Mouse (Mus musculus) CH12.LX (cell line): ENCODE data around the gene Parvg. TPM values are rescaled to one million over a fixed set of nuclear protein-coding genes. Genes with fewer than 3 reads are reported as not detected.

ENCODE experiments used
- DNase-seq: peaks from one replicate; pipeline ENCODE4 v3.0.0-alpha.2; 2013; ENCODE audit errors: extremely low read depth
- H3K27ac ChIP-seq: 2 replicates; pipeline ENCODE4 v1.5.1; 2012; ENCODE audit warnings: low read depth, mild to moderate bottlenecking, control low read depth, moderate library complexity; ENCODE audit not compliant: insufficient read depth
- H3K27me3 ChIP-seq: replicated peaks from 2 replicates; pipeline ENCODE3; 2012; ENCODE audit warnings: inconsistent platforms
- H3K36me3 ChIP-seq, 2 experiments: replicated peaks in 1 of 2; 2 replicates each; pipeline versions ENCODE3 to v1.6.1; 2012; ENCODE audit warnings: inconsistent platforms in 1 of 2, low read length in 1 of 2, mild to moderate bottlenecking in 1 of 2, mixed read lengths in 1 of 2, moderate library complexity in 1 of 2; ENCODE audit not compliant: control insufficient read depth in 1 of 2, insufficient read depth in 1 of 2
- H3K4me1 ChIP-seq, 2 experiments: 2 replicates each; pipeline ENCODE4 v1.6.1; 2012; ENCODE audit warnings: inconsistent platforms in 1 of 2, moderate library complexity in 1 of 2; ENCODE audit not compliant: insufficient read depth in 2 of 2, control insufficient read depth in 1 of 2
- H3K4me2 ChIP-seq: 2 replicates; pipeline ENCODE4 v1.6.1; 2012; ENCODE audit warnings: low read depth, mild to moderate bottlenecking, control low read depth; ENCODE audit not compliant: poor library complexity, insufficient read depth, severe bottlenecking
- H3K4me3 ChIP-seq, 3 experiments: fragments of 150-350 bp in 1 of 3; sonication (generic) in 1 of 3; replicated peaks in 1 of 3; 2 replicates each; pipeline versions ENCODE3 to v1.5.1; 2011 to 2012; ENCODE audit warnings: low read depth in 2 of 3, low read length in 2 of 3, mild to moderate bottlenecking in 2 of 3, moderate library complexity in 2 of 3, control low read depth in 1 of 3, improper control_type of control experiment in 1 of 3, inconsistent platforms in 1 of 3, mixed read lengths in 1 of 3; ENCODE audit not compliant: poor library complexity in 1 of 3
- H3K79me2 ChIP-seq: replicated peaks from 2 replicates; pipeline ENCODE4 v1.6.1; 2012; ENCODE audit warnings: mild to moderate bottlenecking, moderate library complexity; ENCODE audit not compliant: control insufficient read depth, poor library complexity, insufficient read depth, severe bottlenecking; ENCODE audit errors: extremely low read depth
- H3K9ac ChIP-seq: 2 replicates; pipeline ENCODE4 v1.6.1; 2012; ENCODE audit warnings: low read depth, mild to moderate bottlenecking, control low read depth, moderate library complexity; ENCODE audit not compliant: insufficient read depth
- H3K9me3 ChIP-seq: replicated peaks from 2 replicates; pipeline ENCODE3; 2012; ENCODE audit warnings: low read length, inconsistent platforms, mixed read lengths
- BHLHE40 ChIP-seq: IDR thresholded peaks from 2 replicates; pipeline ENCODE4 v1.6.1; 2011; ENCODE audit warnings: mild to moderate bottlenecking, low read depth, low read length, improper control_type of control experiment
- CHD1 ChIP-seq: IDR thresholded peaks from 2 replicates; pipeline ENCODE4 v1.6.1; 2012; ENCODE audit warnings: low read depth, low read length, improper control_type of control experiment, inconsistent platforms
- CHD2 ChIP-seq: IDR thresholded peaks from 2 replicates; pipeline ENCODE4 v1.6.1; 2011; ENCODE audit warnings: low read length, improper control_type of control experiment
- CTCF ChIP-seq, 2 experiments: IDR thresholded peaks in 1 of 2; conservative IDR thresholded peaks in 1 of 2; 2 replicates each; pipeline ENCODE4 v1.5.1; 2011 to 2012; ENCODE audit warnings: low read depth in 2 of 2, low read length in 2 of 2, improper control_type of control experiment in 1 of 2, inconsistent platforms in 1 of 2, mild to moderate bottlenecking in 1 of 2, moderate library complexity in 1 of 2
- E2F4 ChIP-seq: IDR thresholded peaks from 2 replicates; pipeline ENCODE4 v1.6.1; 2011; ENCODE audit warnings: low read depth, low read length, improper control_type of control experiment; ENCODE audit not compliant: insufficient replicate concordance
- ELF1 ChIP-seq: IDR thresholded peaks from 2 replicates; pipeline ENCODE4 v1.6.1; 2014; ENCODE audit warnings: low read depth, mild to moderate bottlenecking, inconsistent platforms, low read length, improper control_type of control experiment
- EP300 ChIP-seq: IDR thresholded peaks from 2 replicates; pipeline ENCODE4 v1.6.1; 2011; ENCODE audit warnings: low read length, improper control_type of control experiment
- ETS1 ChIP-seq: conservative IDR thresholded peaks from 2 replicates; pipeline ENCODE4 v1.6.1; 2012; ENCODE audit warnings: low read depth, mild to moderate bottlenecking, inconsistent platforms, low read length, improper control_type of control experiment, moderate library complexity
- GABPA ChIP-seq: IDR thresholded peaks from 2 replicates; pipeline ENCODE4 v1.6.1; 2012; ENCODE audit warnings: low read depth, low read length, improper control_type of control experiment, inconsistent platforms; ENCODE audit not compliant: insufficient replicate concordance
- JUN ChIP-seq: IDR thresholded peaks from 2 replicates; pipeline ENCODE4 v1.6.1; 2011; ENCODE audit warnings: low read depth, mild to moderate bottlenecking, low read length, improper control_type of control experiment, moderate library complexity; ENCODE audit not compliant: insufficient read depth
- JUND ChIP-seq: conservative IDR thresholded peaks from 2 replicates; pipeline ENCODE4 v1.6.1; 2011; ENCODE audit warnings: low read depth, low read length, improper control_type of control experiment
- KAT2A ChIP-seq: IDR thresholded peaks from 2 replicates; pipeline ENCODE4 v1.6.1; 2012; ENCODE audit warnings: low read length, improper control_type of control experiment, inconsistent platforms; ENCODE audit not compliant: insufficient replicate concordance
- MAFK ChIP-seq: IDR thresholded peaks from 2 replicates; pipeline ENCODE4 v1.6.1; 2011; ENCODE audit warnings: low read length, improper control_type of control experiment; ENCODE audit not compliant: insufficient replicate concordance
- MAZ ChIP-seq: IDR thresholded peaks from 2 replicates; pipeline ENCODE4 v1.6.1; 2012; ENCODE audit warnings: low read depth, mild to moderate bottlenecking, inconsistent platforms, low read length, improper control_type of control experiment, moderate library complexity
- MXI1 ChIP-seq: IDR thresholded peaks from 2 replicates; pipeline ENCODE4 v1.6.1; 2011; ENCODE audit warnings: mild to moderate bottlenecking, low read depth, low read length, improper control_type of control experiment
- MYC ChIP-seq: IDR thresholded peaks from 2 replicates; pipeline ENCODE4 v1.6.1; 2011; ENCODE audit warnings: low read depth, mild to moderate bottlenecking, improper control_type of control experiment, low read length
- NELFE ChIP-seq: IDR thresholded peaks from 2 replicates; pipeline ENCODE4 v1.6.1; 2011; ENCODE audit warnings: low read depth, low read length, improper control_type of control experiment
- NRF1 ChIP-seq: IDR thresholded peaks from 2 replicates; pipeline ENCODE4 v1.6.1; 2014; ENCODE audit warnings: low read depth, mild to moderate bottlenecking, inconsistent platforms, low read length, improper control_type of control experiment, moderate library complexity
- POLR2A ChIP-seq: IDR thresholded peaks from 2 replicates; pipeline ENCODE4 v1.6.1; 2011; ENCODE audit warnings: low read depth, mild to moderate bottlenecking, improper control_type of control experiment, low read length
- RCOR1 ChIP-seq: conservative IDR thresholded peaks from 2 replicates; pipeline ENCODE4 v1.6.1; 2012; ENCODE audit warnings: low read depth, mild to moderate bottlenecking, inconsistent platforms, low read length, improper control_type of control experiment
- SIN3A ChIP-seq: IDR thresholded peaks from 2 replicates; pipeline ENCODE4 v1.6.1; 2012; ENCODE audit warnings: low read length, improper control_type of control experiment, inconsistent platforms
- SMC3 ChIP-seq: IDR thresholded peaks from 2 replicates; pipeline ENCODE4 v1.6.1; 2011; ENCODE audit warnings: low read depth, low read length, improper control_type of control experiment
- TBP ChIP-seq: conservative IDR thresholded peaks from 2 replicates; pipeline ENCODE4 v1.6.1; 2011; ENCODE audit warnings: low read depth, low read length, improper control_type of control experiment
- ZC3H11A ChIP-seq: IDR thresholded peaks from 2 replicates; pipeline ENCODE4 v1.6.1; 2012; ENCODE audit warnings: low read depth, mild to moderate bottlenecking, inconsistent platforms, low read length, improper control_type of control experiment
- ZKSCAN1 ChIP-seq: IDR thresholded peaks from 2 replicates; pipeline ENCODE4 v1.6.1; 2012; ENCODE audit warnings: low read depth, inconsistent platforms, low read length, improper control_type of control experiment, borderline replicate concordance
- ZMIZ1 ChIP-seq: IDR thresholded peaks from 2 replicates; pipeline ENCODE4 v1.6.1; 2012; ENCODE audit warnings: low read depth, mild to moderate bottlenecking, inconsistent platforms, low read length, improper control_type of control experiment
- ZNF384 ChIP-seq: IDR thresholded peaks from 2 replicates; pipeline ENCODE4 v1.6.1; 2012; ENCODE audit warnings: low read depth, low read length, improper control_type of control experiment, inconsistent platforms
- dilution Hi-C: fragments of 300-500 bp; cut with MboI; formaldehyde crosslinking; loops from 2 replicates; pipeline ENCODE4 v1.14.3; 2020; ENCODE audit warnings: low sequenced_read_pairs; ENCODE audit not compliant: extremely low pct_unique_long_range_greater_than_20kb, extremely low pct_ligation_motif_present
- in situ Hi-C: fragments of 300-500 bp; cut with MboI; formaldehyde crosslinking; loops from 3 replicates; pipeline ENCODE4 v1.14.3; 2019; ENCODE audit warnings: low sequenced_read_pairs, low pct_ligation_motif_present, low pct_unique_long_range_greater_than_20kb, mixed read lengths
- polyA plus RNA-seq: library from polyadenylated mRNA; unstranded; fragments of >175 nt; gene quantifications from 2 replicates; pipeline ENCODE4 v1.2.1, GENCODE M21; 2012; ENCODE audit warnings: low read depth; ENCODE audit not compliant: insufficient read length
- total RNA-seq, 2 experiments: library from RNA; depleted of rRNA; stranded (reverse); fragments of 300-350 nt in 1 of 2; fragments of >200 nt in 1 of 2; gene quantifications; 2 replicates each; pipeline ENCODE4 v1.2.3; 2012 to 2014

The Parvg gene
- total and polyA plus RNA-seq, 3 experiments = 93.7 to 140 (median 98.3) TPM

- in situ Hi-C loops = no loop called here
- Histone ChIP-seq H3K4me1 (peaks cover 0 to 5% of the 10 kb centered on the region in 2 experiments; a peak in 3 of 4 replicates), H3K27me3 (peaks cover 53% of the 10 kb centered on the region), H3K79me2 (no peaks in the 10 kb centered on the region), H3K9ac (no peak overlapping the region), H3K36me3 (no peaks in the 10 kb centered on the region), H3K4me2 (no peak overlapping the region), H3K4me3 (no peak overlapping the region), H3K9me3 (peaks cover 15% of the 10 kb centered on the region), H3K27ac (no peak overlapping the region)
- dilution Hi-C loops = no loop called here
- no peak for DNase-seq
- TF ChIP-seq SIN3A (no peak), MXI1 (no peak), JUN (no peak), NRF1 (no peak), ZMIZ1 (no peak), ZKSCAN1 (no peak), ETS1 (no peak), ZNF384 (no peak), RCOR1 (no peak), NELFE (no peak), MYC (no peak), ELF1 (no peak), TBP (no peak), BHLHE40 (no peak), POLR2A (no peak), EP300 (no peak), CHD2 (no peak)
Observed at GRCm38 (mm10) chr15:84388698-84389131, 64.9 kb downstream of the Parvg start.

- dilution Hi-C loops = no loop called here
- TF ChIP-seq POLR2A (no peak), MAFK (no peak), JUN (no peak), SIN3A (no peak), MAZ (no peak), ZC3H11A (no peak), E2F4 (no peak), ELF1 (no peak), TBP (no peak), ZNF384 (no peak), ZKSCAN1 (no peak), KAT2A (no peak), MYC (no peak), CTCF (conservative IDR thresholded peaks at IDR 0.05 in 1 of 2, IDR thresholded peaks at IDR 0.05 in 1 of 2; ENCODE audit: low read depth in 2 of 2, low read length in 2 of 2) (no peak), MXI1 (no peak), GABPA (no peak), CHD1 (no peak), JUND (no peak), CHD2 (no peak), SMC3 (no peak)
- H3K27ac ChIP-seq = no peak overlapping the region
- no peak overlapping the region for H3K4me2 ChIP-seq
- H3K9ac ChIP-seq = no peak overlapping the region
- H3K79me2 ChIP-seq = no peaks in the 10 kb centered on the region
- in situ Hi-C loops = no loop called here
- no peaks in the 10 kb centered on the region for H3K36me3 ChIP-seq
- peaks cover 63% of the 10 kb centered on the region for H3K27me3 ChIP-seq
- H3K9me3 ChIP-seq = peaks cover 11% of the 10 kb centered on the region
- DNase-seq = no peak
- H3K4me3 ChIP-seq = no peak overlapping the region
- no peaks in the 10 kb centered on the region for H3K4me1 ChIP-seq
Observed at GRCm38 (mm10) chr15:84392131-84392530, 68.3 kb downstream of the Parvg start.
